Mouse (Mus musculus): Measurements from ENCODE around the gene Vill. TPM values are rescaled to one million over a fixed set of nuclear protein-coding genes. Genes with fewer than 3 reads are reported as not detected.

Vill gene
- total RNA-seq, 4 experiments from 2014 or later = 0.22 to 0.54 (median 0.37) TPM

DNA sequence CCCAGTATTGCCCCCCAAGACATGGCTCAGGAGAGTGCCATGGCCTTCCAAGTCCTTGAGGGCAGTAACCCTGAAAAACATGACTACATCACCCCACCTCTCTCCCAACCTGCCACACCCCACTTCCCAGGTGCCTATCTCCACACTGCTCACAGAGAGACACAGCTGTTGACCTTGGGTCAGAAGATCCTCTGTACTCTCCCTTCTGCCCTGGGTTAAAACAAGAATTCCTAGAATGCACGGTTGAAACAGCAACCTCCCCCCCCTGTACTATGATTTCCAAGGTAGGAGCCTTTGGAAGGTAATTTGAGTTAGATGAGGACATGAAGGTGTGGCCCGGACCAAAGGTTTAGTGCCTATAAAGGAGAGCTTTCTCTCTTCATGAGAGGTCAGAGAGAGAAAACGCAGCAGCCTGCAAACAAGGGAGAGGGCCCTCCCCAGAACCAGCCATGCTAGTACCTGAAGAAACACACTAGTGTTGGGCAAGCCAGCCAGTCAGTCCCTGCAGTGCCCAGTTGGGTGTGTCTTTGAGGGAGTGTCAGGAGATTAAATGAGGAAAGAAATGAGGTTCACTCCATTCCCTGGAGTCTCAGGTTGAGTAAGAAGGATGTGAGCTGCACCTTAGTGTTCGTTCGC lies 27.6 kb downstream of the Vill start:
- no peak for DNase-seq (ENCODE audit: low spot score in 2 of 2)

GRCm38 (mm10) chr9:119082039-119082438 lies 29.5 kb downstream of the Vill start:
- no peak for DNase-seq (ENCODE audit: low spot score in 2 of 2)

- no peak for DNase-seq (ENCODE audit: low spot score in 2 of 2)
Observed at GRCm38 (mm10) chr9:119082656-119083430, 30.3 kb downstream of the Vill start.

- DNase-seq (ENCODE audit: low spot score in 2 of 2) = no peak
Observed at GRCm38 (mm10) chr9:119083966-119084365, 31.4 kb downstream of the Vill start.

DNA sequence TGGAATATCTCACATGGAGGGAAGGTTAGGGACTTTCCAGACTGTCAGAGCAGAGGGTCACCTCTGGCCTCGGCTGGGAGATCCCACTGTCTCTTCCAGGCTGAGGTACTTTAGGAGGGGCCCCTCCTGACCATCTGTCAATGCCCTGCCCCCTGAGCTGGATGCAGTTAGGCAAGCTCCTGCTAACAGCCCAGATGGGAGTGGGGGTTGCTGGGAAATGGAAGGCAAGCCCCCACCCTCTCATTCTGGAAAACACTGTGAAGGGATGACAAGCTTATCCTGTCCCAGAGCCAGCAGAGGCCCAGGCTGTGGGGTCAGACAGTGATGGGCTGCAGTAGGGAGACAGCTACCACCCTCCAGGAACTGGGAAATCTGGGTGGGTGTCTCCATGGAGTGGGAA lies 33.9 kb downstream of the Vill start:
- no peak for DNase-seq (ENCODE audit: low spot score in 2 of 2)

GRCm38 (mm10) chr9:119087309-119087708 lies 34.7 kb downstream of the Vill start:
- DNase-seq (ENCODE audit: low spot score in 2 of 2) = no peak

DNA sequence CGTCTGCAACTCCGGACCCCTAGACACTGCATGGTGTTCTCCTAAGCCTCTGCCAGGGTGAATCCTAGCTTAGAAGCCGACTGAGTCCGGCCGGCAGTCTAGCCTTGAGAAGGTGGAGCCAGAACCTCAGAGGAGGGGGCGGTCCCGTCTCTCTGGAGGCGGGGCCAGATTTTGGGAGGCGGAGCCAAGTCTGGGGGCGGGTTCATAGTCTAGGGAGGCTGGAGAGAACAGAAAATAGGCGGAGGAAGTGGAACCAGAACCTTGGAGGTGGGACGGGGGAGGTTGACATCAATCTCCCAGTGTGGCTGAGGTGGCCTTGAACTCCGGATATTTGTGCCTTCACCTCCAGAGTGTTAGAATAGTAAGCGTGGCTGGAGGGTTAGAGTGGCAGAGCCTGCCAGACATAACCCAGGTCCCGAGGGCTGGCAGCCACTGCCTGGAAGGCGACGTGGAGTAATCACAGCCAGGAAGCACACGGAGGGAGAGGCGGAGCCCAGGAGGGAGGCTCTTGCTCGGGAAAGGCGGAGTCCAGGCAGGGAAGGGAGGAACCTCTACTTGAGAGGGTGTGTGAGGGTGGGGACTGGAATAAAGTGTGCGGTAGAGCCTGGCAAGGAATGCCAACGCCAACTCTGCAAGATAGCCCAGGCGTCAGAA lies 35.7 kb downstream of the Vill start:
- DNase-seq (ENCODE audit: low spot score in 2 of 2) = peak; percentile 84 to 85

DNA sequence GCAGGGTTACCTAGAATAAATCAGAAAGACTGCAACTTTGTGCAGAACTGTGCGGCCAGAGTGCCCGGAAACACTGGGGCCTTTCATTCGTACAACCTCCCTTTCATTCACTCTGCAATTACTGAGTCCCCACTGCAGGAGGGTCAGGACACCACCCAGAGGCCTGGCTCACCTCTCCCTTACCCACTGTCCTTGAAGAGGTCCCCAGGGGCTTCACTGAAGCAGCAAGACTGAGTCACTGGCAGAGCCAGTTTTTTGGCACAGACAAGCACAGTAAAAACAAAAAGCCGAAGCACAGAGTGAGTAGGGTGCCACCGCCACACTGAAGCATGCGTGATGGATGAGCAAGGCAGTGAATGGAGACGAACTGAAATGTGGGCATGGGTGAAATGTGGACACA lies 36.9 kb downstream of the Vill start:
- DNase-seq (ENCODE audit: low spot score in 2 of 2) = no peak

GRCm38 (mm10) chr9:119090462-119090861 lies 37.9 kb downstream of the Vill start:
- DNase-seq (ENCODE audit: low spot score in 2 of 2) = no peak

GRCm38 (mm10) chr9:119091581-119092310 lies 39.2 kb downstream of the Vill start:
- no peak for DNase-seq (ENCODE audit: low spot score in 2 of 2)

DNA sequence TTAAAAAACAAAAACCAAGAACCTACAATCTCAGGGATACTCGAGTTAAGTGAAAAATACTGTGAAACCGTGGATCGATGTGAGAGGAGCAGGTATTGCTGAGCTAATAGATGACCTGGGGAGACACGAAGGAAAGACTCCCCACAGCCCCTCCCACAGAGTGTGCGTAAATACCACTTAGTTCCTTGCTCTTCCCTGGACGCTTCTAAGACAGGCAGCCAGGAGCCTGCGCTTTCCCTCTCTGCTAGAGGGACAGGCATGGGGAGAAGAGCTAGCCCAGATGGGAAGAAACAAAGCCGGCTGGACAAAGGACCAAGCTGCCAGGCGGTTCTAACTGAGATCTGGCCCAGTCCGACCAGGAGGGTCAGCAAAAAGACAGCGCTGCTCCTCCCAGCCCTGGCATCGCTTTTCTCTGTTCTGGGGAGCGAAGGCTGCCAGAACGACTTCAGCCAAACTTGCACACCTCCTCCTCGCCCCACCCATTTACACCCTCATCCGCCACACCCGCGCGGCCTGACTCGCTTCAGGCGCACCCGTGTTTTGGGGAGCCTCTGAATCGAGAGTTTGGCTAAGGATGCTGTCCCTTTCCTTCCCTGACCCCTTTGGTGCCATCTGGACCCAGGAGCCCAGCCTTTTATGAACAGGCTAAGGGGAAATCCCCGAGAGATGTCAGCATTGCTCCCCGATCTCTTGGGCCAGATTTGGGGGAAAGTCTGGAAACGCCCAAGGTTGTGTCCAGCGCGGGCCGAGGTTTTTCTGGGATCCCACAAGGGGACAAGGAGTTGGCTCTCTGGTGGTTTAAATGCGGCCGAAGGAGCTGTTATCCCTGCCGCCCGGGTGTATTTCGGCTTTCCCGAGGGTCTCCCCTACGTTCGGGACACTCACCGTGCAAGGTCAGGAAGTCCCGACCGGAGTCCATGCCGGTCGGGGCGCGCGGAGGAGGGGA lies 40.2 kb downstream of the Vill start:
- DNase-seq (ENCODE audit: low spot score in 2 of 2) = peak; percentile 21 to 56

- peak; percentile 95 to 96 for DNase-seq (ENCODE audit: low spot score in 2 of 2)
Observed at GRCm38 (mm10) chr9:119093419-119094295, 41.1 kb downstream of the Vill start, which contains the start of gene Plcd1. Gene Plcd1 (minus strand): TSS chr9:119093502.

DNA sequence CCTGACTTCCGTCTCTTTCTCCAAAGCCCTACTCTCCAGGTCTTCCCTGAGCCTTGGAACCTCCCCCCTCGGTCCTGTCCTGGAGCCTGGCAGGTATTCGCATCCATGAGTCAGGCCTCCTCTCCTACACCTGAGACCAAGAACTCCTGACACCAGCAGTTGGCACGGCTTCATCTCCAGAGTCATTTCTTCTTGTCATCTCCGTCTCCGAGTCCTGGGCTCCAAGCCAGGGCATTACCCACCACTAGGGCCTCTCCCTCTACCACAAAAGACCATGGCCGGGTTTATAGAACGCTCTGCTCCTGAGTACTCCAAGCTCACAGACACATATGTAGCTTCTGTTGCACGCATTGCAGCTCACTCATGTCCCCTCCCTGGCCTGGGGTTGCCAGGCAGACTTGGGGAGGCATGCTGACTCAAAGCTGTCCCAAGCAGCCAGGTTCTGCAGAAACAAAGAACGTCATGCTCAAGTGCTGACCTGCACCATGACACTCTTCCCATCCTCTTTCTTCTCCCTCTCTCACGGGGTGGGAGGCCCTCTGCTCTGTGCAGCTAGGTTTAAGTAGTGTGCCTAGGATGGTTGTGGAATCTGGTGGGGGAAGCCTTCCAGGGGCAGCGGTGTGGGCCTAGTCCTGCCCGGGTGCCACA lies 42.0 kb downstream of the Vill start:
- DNase-seq (ENCODE audit: low spot score in 2 of 2) = no peak

- no peak for DNase-seq (ENCODE audit: low spot score in 2 of 2)
Observed at GRCm38 (mm10) chr9:119100177-119100898, 47.8 kb downstream of the Vill start.

DNA sequence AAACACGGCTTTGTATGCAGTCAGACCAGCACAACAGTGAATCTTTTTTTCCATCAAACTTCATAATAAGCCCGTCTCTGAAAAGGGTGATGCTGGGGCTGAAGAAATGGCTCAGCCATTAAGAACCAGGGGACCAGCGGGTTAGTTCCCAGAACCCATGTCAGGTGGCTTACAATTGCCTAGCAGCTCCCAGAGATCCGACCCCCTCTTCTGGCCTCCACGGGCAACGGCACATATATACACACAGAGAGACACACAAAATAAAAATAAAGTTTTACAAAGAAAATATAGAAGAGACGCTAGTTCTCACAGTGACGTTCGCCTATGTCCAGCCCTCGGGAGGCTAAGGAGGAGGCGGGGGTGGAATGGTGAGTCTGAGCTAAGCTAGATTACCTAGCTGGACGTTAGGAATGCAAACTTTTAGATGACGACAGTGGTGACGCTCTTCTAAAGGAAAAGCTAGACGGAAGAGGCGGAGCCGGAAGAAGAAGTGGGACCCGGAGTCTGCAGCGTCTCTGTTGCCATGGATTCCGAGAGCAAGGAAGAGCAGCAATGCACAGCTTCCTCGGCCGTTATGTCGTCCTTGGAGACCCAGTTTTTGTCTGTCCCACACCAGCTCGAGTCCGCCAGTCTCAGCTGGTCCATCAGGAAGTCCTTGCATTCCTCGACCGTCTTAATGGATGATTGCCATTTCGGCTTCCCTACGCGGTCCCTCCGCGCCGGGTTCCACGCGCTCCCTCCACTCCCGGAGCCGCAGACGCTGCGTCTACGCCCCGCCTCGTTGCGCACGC lies 49.6 kb downstream of the Vill start, which contains the start of gene Dlec1:
Gene Dlec1, plus strand, starts transcription at position 487 of the 791 bp plus-strand sequence.
- peak in 1 of 2 experiments; percentile 38 for DNase-seq (ENCODE audit: low spot score in 2 of 2)

DNA sequence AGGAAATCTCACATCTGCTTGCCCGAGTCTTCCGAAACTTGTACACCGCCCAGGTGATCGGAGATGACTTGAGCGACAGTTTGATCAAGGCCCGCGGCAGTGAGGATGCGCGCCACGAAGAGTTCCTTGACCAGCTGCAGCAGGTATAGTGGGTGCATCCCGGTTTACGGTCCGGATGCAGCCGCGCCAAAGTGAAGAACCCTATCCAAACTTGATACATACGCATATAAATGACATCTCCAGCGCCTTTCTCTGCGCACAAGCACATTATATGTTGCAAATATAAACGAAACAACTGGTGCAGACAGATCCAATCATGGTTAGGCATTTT lies 50.2 kb downstream of the Vill start:
- no peak for DNase-seq (ENCODE audit: low spot score in 2 of 2)

- DNase-seq (ENCODE audit: low spot score in 2 of 2) = peak; percentile 26 to 30
Observed at GRCm38 (mm10) chr9:119107566-119107965, 55.0 kb downstream of the Vill start.

All from gastrocnemius, adult 8-10 months (tissue).